Mouse (Mus musculus) small intestine, adult 2 months (tissue): ENCODE data around the gene Wfikkn2.

ENCODE experiments used
- CTCF ChIP-seq: fragments of 200-500 bp; IDR thresholded peaks from 2 replicates; pipeline ENCODE4 v1.5.1; 2012; ENCODE audit warnings: low read depth, mild to moderate bottlenecking, control low read depth, inconsistent platforms, low read length, moderate library complexity, mixed read lengths; ENCODE audit not compliant: insufficient replicate concordance, insufficient read length; ENCODE audit errors: extremely low read depth
- POLR2A ChIP-seq: fragments of 200-500 bp; IDR thresholded peaks from 2 replicates; pipeline ENCODE4 v1.6.1; 2012; ENCODE audit warnings: low read depth, mild to moderate bottlenecking, control low read depth, inconsistent platforms, low read length, moderate library complexity

DNA sequence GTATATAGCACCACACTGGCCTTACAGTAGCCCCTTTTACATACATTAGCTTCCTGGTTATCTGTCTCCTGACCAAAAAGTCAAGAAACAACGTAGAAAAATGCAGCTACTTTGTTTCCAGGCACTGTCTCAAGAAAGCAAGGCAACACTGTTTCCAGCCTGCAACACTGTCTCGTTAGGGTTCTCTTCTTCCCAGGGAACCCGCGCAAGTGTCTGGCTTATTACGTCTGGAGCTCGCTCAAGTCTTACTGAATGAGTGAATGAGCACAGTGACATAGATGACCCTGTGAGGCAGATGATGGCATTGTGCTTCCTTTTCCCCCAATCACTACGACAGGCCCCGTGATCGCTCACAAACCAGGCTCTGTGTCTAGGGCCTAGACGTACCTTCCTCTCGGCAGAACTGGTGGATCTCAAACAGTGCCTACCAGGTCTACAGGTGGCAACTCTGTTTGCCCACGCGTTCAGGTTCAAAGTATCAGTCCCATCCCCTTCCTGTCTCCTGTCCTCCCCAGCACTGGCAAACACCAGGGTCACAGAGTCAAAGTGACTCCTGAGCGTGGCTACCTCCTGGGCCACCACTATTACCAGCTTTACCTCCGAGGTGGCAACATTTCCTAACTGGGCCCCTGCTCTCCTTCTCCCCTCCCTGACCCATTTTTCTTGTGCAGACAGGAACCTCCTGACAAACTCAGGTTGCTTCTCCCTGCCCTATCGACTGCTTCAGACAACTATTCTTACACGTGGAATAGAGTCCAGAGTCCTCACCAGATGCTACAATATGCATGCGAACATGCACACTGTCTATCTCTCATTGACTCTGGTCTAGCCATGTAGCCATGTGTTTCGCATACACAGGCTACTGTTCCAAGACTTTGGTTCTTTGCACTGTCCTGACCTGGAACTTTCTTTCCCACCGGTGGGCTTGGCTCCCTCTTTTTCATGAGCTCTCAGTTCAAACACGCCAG lies 27.4 kb upstream of the Wfikkn2 start:
- TF ChIP-seq POLR2A = no peak
- TF ChIP-seq CTCF = no peak
